Mouse (Mus musculus) cortical plate, adult 2 months (tissue): ENCODE data around the gene Cavin2.

Source experiments
- CTCF ChIP-seq: fragments of 200-500 bp; IDR thresholded peaks from 2 replicates; pipeline ENCODE4 v1.5.1; 2011; ENCODE audit warnings: mild to moderate bottlenecking, control low read depth, low read length; ENCODE audit not compliant: insufficient read depth; ENCODE audit errors: extremely low read depth
- POLR2A ChIP-seq: fragments of 200-500 bp; IDR thresholded peaks from 2 replicates; pipeline ENCODE4 v1.6.1; 2011; ENCODE audit warnings: mild to moderate bottlenecking, low read length, control low read depth; ENCODE audit not compliant: insufficient read depth; ENCODE audit errors: extremely low read depth

DNA sequence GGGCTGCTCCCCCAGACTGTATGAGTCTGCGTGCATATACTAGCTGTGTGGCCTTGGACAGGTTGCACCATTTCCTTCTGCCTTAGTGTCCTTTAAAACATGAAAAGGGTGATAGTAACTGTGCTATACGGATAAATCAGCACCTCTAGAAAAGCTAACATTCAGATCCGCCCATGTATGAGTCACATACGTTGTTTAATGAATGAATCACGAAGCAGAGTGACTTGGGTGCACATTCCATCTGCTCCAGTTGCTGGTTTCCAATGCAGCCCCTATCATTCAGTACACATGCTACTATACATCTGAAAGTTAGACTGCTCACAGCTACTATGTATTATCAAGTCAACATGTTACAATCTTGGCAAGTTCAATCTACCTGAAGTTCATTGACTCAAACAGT, 38.6 kb upstream of the Cavin2 start:
- TF ChIP-seq CTCF (no peak), POLR2A (no peak)
